Mouse (Mus musculus) stomach, postnatal 0 days (tissue): Measurements from ENCODE around the gene Fxyd7. TPM values are rescaled to one million over a fixed set of nuclear protein-coding genes. Genes with fewer than 3 reads are reported as not detected.
A peak's percentile ranks its signal among the peaks of the same experiment; 100 is the strongest.

Source experiments
- ATAC-seq: fragments of 200-750 bp; cut with Nextera tagmentation; 2 replicates; pipeline ENCODE4 v1.8.0; 2017; ENCODE audit not compliant: low FRiP score, low TSS enrichment
- DNase-seq: peaks from one replicate; pipeline ENCODE4 v3.0.0-alpha.2; 2016; ENCODE audit warnings: low spot score
- H3K27ac ChIP-seq: fragments of 300-500 bp; sonication (generic); replicated peaks from 2 replicates; pipeline ENCODE4 v1.5.1; 2014; ENCODE audit warnings: mild to moderate bottlenecking, control low read depth
- H3K27me3 ChIP-seq: fragments of 300-500 bp; sonication (generic); 2 replicates; pipeline ENCODE4 v1.6.1; 2014; ENCODE audit warnings: low read length; ENCODE audit not compliant: control insufficient read depth, insufficient read depth
- H3K36me3 ChIP-seq: fragments of 300-500 bp; sonication (generic); 2 replicates; pipeline ENCODE4 v1.6.1; 2014; ENCODE audit warnings: low read length, mixed read lengths; ENCODE audit not compliant: control insufficient read depth, insufficient read depth
- H3K4me1 ChIP-seq: fragments of 300-500 bp; sonication (generic); replicated peaks from 2 replicates; pipeline ENCODE4 v1.6.1; 2014; ENCODE audit warnings: antibody characterized with exemption; ENCODE audit not compliant: control insufficient read depth, insufficient read depth
- H3K4me2 ChIP-seq: fragments of 300-500 bp; sonication (generic); replicated peaks from 2 replicates; pipeline ENCODE4 v1.6.1; 2014; ENCODE audit warnings: low read depth, mild to moderate bottlenecking, control low read depth, moderate library complexity
- H3K4me3 ChIP-seq: fragments of 300-500 bp; sonication (generic); 2 replicates; pipeline ENCODE4 v1.5.1; 2014; ENCODE audit warnings: low read depth, low read length, control low read depth
- H3K9ac ChIP-seq: fragments of 300-500 bp; sonication (generic); 2 replicates; pipeline ENCODE4 v1.6.1; 2014; ENCODE audit warnings: mild to moderate bottlenecking, low read length, control low read depth, mixed read lengths
- H3K9me3 ChIP-seq: fragments of 300-500 bp; sonication (generic); 2 replicates; pipeline ENCODE4 v1.6.1; 2016; ENCODE audit warnings: low read length; ENCODE audit not compliant: control insufficient read depth
- CTCF ChIP-seq: IDR thresholded peaks from 2 replicates; pipeline ENCODE4 v1.5.1; 2016; ENCODE audit warnings: antibody characterized with exemption, low read depth, mild to moderate bottlenecking, moderate library complexity
- EP300 ChIP-seq: optimal IDR thresholded peaks from 2 replicates; pipeline ENCODE3; 2016; ENCODE audit warnings: antibody characterized with exemption
- WGBS: fragments of 180-500 bp; shearing (Covaris S2); extraction: QIAGEN DNeasy Blood & Tissue Kit; methylation state at CpG from one replicate; pipeline ENCODE4 v1.1.7; 2014; 5-methylcytosine and 5-hydroxymethylcytosine counted together
- polyA plus RNA-seq: library from polyadenylated mRNA; unstranded; fragments of >200 nt; fragmentation: Nextera tagmentation; extraction: Ambion mirVana; gene quantifications from 2 replicates; pipeline ENCODE4 v1.2.1, GENCODE M21; 2015

Gene Fxyd7
- polyA plus RNA-seq, 1 experiment from 2014 or later, result 19.9 TPM

GRCm38 (mm10) chr7:31080611-31081010 is 29.3 kb upstream of the Fxyd7 start:
- Histone ChIP-seq H3K27me3 (no peaks in the 10 kb centered on the region), H3K36me3 (no peaks in the 10 kb centered on the region), H3K4me1 (peaks cover 3% of the 10 kb centered on the region; the same call in 1 of the 2 replicates), H3K4me2 (no peak overlapping the region), H3K9me3 (no peaks in the 10 kb centered on the region), H3K4me3 (no peak overlapping the region), H3K9ac (no peak overlapping the region), H3K27ac (no peak overlapping the region)
- no peak for ATAC-seq
- no peak for TF ChIP-seq EP300
- no peak for TF ChIP-seq CTCF
- 78% methylated on average over 3 of the region's 3 CpGs for WGBS
- no peak for DNase-seq

- WGBS, result 83% methylated on average over 8 of the region's 8 CpGs
- TF ChIP-seq CTCF, result no peak
- TF ChIP-seq EP300, result no peak
- DNase-seq, result no peak
- Histone ChIP-seq H3K27ac (no peak overlapping the region), H3K9me3 (no peaks in the 10 kb centered on the region), H3K4me2 (no peak overlapping the region), H3K9ac (no peak overlapping the region), H3K36me3 (no peaks in the 10 kb centered on the region), H3K4me1 (peaks cover under 1% of the 10 kb centered on the region; the same call in 1 of the 2 replicates), H3K4me3 (no peak overlapping the region), H3K27me3 (no peaks in the 10 kb centered on the region)
- ATAC-seq, result no peak
Measured at GRCm38 (mm10) chr7:31079670-31080069, 28.4 kb upstream of the Fxyd7 start.

- Histone ChIP-seq H3K27ac (no peak overlapping the region; the same call in 1 of the 2 replicates), H3K9me3 (no peaks in the 10 kb centered on the region), H3K4me2 (no peak overlapping the region), H3K4me3 (no peak overlapping the region), H3K27me3 (no peaks in the 10 kb centered on the region), H3K36me3 (no peaks in the 10 kb centered on the region), H3K4me1 (no peaks in the 10 kb centered on the region), H3K9ac (no peak overlapping the region)
- ATAC-seq (no peak; the same call in 1 of the 2 replicates), DNase-seq (peak; percentile 57)
- 37% methylated on average over 5 of the region's 5 CpGs for WGBS
- TF ChIP-seq CTCF, result peak; percentile 94
- no peak for TF ChIP-seq EP300
Measured at GRCm38 (mm10) chr7:31077885-31078445, 26.7 kb upstream of the Fxyd7 start.

GRCm38 (mm10) chr7:31077470-31077869 is 26.2 kb upstream of the Fxyd7 start:
- Histone ChIP-seq H3K4me2 (no peak overlapping the region), H3K4me1 (no peaks in the 10 kb centered on the region), H3K9me3 (no peaks in the 10 kb centered on the region), H3K9ac (no peak overlapping the region), H3K27me3 (no peaks in the 10 kb centered on the region), H3K4me3 (no peak overlapping the region), H3K27ac (no peak overlapping the region; the same call in 1 of the 2 replicates), H3K36me3 (no peaks in the 10 kb centered on the region)
- TF ChIP-seq CTCF (no peak), EP300 (no peak)
- WGBS, result 50% methylated on average over 6 of the region's 6 CpGs
- no peak for ATAC-seq
- no peak for DNase-seq

- H3K9me3 ChIP-seq, result no peaks in the 10 kb centered on the region
- no peaks in the 10 kb centered on the region for H3K27me3 ChIP-seq
- ATAC-seq (peak; percentile 84), DNase-seq (peak; percentile 86)
- no peaks in the 10 kb centered on the region for H3K4me1 ChIP-seq
- H3K36me3 ChIP-seq, result no peaks in the 10 kb centered on the region
- H3K9ac ChIP-seq, result peak within 1 kb of the TSS; percentile 64
- no peak for TF ChIP-seq EP300
- no peak for TF ChIP-seq CTCF
- peak within 1 kb of the TSS; percentile 59 for H3K4me2 ChIP-seq
- H3K4me3 ChIP-seq, result peak within 1 kb of the TSS; percentile 43
- WGBS, result 35% methylated on average over 5 of the region's 5 CpGs
- peak within 1 kb of the TSS; percentile 87 for H3K27ac ChIP-seq
Measured at GRCm38 (mm10) chr7:31076492-31076891, 25.2 kb upstream of the Fxyd7 start, which contains the start of gene Fxyd3. Gene Fxyd3 (minus strand): TSS chr7:31076704.

GRCm38 (mm10) chr7:31074713-31075069 is 23.4 kb upstream of the Fxyd7 start:
- H3K4me2 ChIP-seq, result peak overlapping the region; percentile 59
- TF ChIP-seq CTCF (no peak), EP300 (no peak)

More at GRCm38 (mm10) chr7:31074713-31075069, 23.4 kb upstream of the Fxyd7 start:
- Histone ChIP-seq H3K9me3 (no peaks in the 10 kb centered on the region), H3K4me3 (peak overlapping the region; percentile 43), H3K9ac (peak overlapping the region; percentile 41; the same call in 1 of the 2 replicates), H3K27ac (peak overlapping the region; percentile 87; the same call in 1 of the 2 replicates), H3K4me1 (no peaks in the 10 kb centered on the region), H3K27me3 (no peaks in the 10 kb centered on the region), H3K36me3 (no peaks in the 10 kb centered on the region; the same call in 1 of the 2 replicates)
- 36% methylated on average over 5 of the region's 5 CpGs for WGBS
- DNase-seq (no peak), ATAC-seq (no peak)
